Mouse (Mus musculus) subcutaneous adipose tissue, adult 2 months (tissue): ENCODE measurements around the gene Pot1a. TPM values are rescaled to one million over a fixed set of nuclear protein-coding genes. Genes with fewer than 3 reads are reported as not detected.

Source experiments
- polyA plus RNA-seq: library from polyadenylated mRNA; depleted of rRNA; stranded (reverse); fragments of >200 nt; gene quantifications from 2 replicates; pipeline ENCODE4 v1.2.3, GENCODE M21; 2012; ENCODE audit warnings: low replicate concordance; rRNA removed

Gene Pot1a
- 6.0 and 9.3 TPM in 2 replicates for polyA plus RNA-seq

DNA sequence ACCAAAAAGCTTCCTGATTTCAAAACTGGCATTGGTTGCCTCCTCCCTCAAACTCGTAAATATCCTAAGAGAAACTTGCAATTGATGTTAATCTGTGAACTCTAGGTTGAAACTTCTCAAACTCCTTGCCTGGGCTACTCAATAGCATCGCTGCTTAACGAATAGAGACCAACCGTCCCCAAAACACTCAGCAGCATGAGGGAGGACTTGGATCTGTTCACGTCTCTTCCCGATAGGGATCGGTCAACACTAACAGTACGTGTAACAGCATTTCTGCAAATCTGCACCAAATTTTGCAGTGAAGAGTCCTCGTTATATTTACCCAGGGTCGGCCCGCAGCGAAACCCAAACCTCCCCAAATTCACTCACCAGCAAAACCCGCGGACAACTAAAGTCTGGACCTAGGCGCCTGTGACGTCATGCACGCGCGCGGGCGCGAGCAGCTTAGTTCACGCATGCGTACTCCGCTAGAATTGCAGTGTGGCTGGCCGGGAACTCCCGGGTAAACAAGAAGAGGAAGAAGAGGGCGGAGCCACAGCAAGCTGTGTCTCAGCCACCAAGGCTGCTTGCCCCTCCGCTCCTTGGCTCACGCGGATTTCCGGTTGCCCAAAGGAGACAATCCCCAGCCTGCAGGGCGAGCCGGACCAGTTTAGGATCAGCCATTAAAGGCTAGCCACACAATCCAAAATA, at the start of gene Pot1a:
TSS of gene Pot1a (minus strand) at position 441 of the 690 bp plus-strand sequence.

Other genes starting within 250 kb of the Pot1a start
- gene Gpr37, start 118.5 kb downstream of the Pot1a start, polyA plus RNA-seq, result 0.03 and 0.41 TPM in 2 replicates